Mouse (Mus musculus) E14TG2a.4 (cell line): Measurements from ENCODE around the gene Ccdc144b.

Experiments
- CTCF ChIP-seq: conservative IDR thresholded peaks from 2 replicates; pipeline ENCODE4 v1.5.1; 2014; ENCODE audit warnings: low read length
- NANOG ChIP-seq: IDR thresholded peaks from 2 replicates; pipeline ENCODE4 v1.6.1; 2014; ENCODE audit warnings: borderline replicate concordance, low read length, mixed read lengths
- POU5F1 ChIP-seq: IDR thresholded peaks from 2 replicates; pipeline ENCODE4 v1.6.1; 2014; ENCODE audit warnings: low read length, borderline replicate concordance

DNA sequence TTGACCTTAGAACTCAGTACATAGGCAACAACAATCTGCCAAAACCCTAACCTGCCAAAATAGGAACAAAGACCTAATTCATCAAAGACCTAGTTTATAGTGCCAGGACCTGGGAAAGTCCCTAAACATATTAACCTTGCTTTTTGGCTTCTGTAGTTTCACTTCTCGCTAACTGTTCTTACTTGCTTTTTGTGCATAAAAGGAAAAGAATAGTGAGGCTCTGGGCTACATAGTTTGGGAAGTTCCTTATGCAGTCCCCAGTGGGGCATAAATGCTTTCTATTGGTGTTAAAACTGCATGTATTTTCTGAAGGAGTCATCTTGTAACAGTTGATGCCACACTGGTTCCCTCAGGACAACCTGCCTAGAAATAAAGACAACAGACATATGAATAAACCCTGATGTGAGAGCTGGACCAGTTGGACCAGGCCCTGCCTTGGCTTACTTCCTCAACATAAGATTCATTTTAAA is 11.3 kb upstream of the Ccdc144b start:
- TF ChIP-seq CTCF, result no peak
- TF ChIP-seq NANOG, result no peak
- no peak for TF ChIP-seq POU5F1
